Mouse (Mus musculus) lung, embryonic 14.5 days (tissue): ENCODE measurements around the gene Ajm1. TPM values are rescaled to one million over a fixed set of nuclear protein-coding genes. Genes with fewer than 3 reads are reported as not detected.
"Not testable (repeated sequence)": the region's sequence is repeated elsewhere in the genome, so short reads cannot be mapped to it uniquely, and the experiment has no call there.

Experiments
- ATAC-seq: fragments of 200-750 bp; cut with Nextera tagmentation; 2 replicates; pipeline ENCODE4 v1.8.0; 2017; ENCODE audit warnings: mild to moderate bottlenecking, moderate TSS enrichment, moderate library complexity; ENCODE audit not compliant: insufficient read depth
- DNase-seq: peaks from one replicate; pipeline ENCODE4 v3.0.0-alpha.2; 2015
- H3K27ac ChIP-seq: fragments of 300-500 bp; sonication (generic); 2 replicates; pipeline ENCODE4 v1.5.1; 2014; ENCODE audit warnings: low read depth, mild to moderate bottlenecking, moderate library complexity
- H3K27me3 ChIP-seq: fragments of 300-500 bp; sonication (generic); 2 replicates; pipeline ENCODE4 v1.6.1; 2014; ENCODE audit warnings: low read length, control low read depth; ENCODE audit not compliant: insufficient read depth
- H3K36me3 ChIP-seq: fragments of 300-500 bp; sonication (generic); 2 replicates; pipeline ENCODE4 v1.6.1; 2014; ENCODE audit warnings: control low read depth; ENCODE audit not compliant: insufficient read depth
- H3K4me1 ChIP-seq: fragments of 300-500 bp; sonication (generic); 2 replicates; pipeline ENCODE4 v1.6.1; 2014; ENCODE audit warnings: antibody characterized with exemption, control low read depth; ENCODE audit not compliant: insufficient read depth
- H3K4me2 ChIP-seq: fragments of 300-500 bp; sonication (generic); 2 replicates; pipeline ENCODE4 v1.6.1; 2014; ENCODE audit warnings: mild to moderate bottlenecking
- H3K4me3 ChIP-seq: fragments of 300-500 bp; sonication (generic); 2 replicates; pipeline ENCODE4 v1.5.1; 2014; ENCODE audit warnings: low read depth, low read length
- H3K9ac ChIP-seq: fragments of 300-500 bp; sonication (generic); 2 replicates; pipeline ENCODE4 v1.6.1; 2014
- H3K9me3 ChIP-seq: fragments of 300-500 bp; sonication (generic); 2 replicates; pipeline ENCODE4 v1.6.1; 2016; ENCODE audit warnings: low read depth, low read length, control low read depth
- CTCF ChIP-seq: IDR thresholded peaks from 2 replicates; pipeline ENCODE4 v1.5.1; 2016; ENCODE audit warnings: antibody characterized with exemption, low read depth
- WGBS: fragments of 180-500 bp; shearing (Covaris S2); extraction: QIAGEN DNeasy Blood & Tissue Kit; methylation state at CpG from one replicate; pipeline ENCODE4 v1.1.7; 2014; 5-methylcytosine and 5-hydroxymethylcytosine counted together
- polyA plus RNA-seq: library from polyadenylated mRNA; unstranded; fragments of >200 nt; fragmentation: Nextera tagmentation; extraction: Ambion mirVana; gene quantifications from 2 replicates; pipeline ENCODE4 v1.2.1, GENCODE M21; 2014

Ajm1 gene
- polyA plus RNA-seq, 1 experiment from 2014 or later: not detected

DNA sequence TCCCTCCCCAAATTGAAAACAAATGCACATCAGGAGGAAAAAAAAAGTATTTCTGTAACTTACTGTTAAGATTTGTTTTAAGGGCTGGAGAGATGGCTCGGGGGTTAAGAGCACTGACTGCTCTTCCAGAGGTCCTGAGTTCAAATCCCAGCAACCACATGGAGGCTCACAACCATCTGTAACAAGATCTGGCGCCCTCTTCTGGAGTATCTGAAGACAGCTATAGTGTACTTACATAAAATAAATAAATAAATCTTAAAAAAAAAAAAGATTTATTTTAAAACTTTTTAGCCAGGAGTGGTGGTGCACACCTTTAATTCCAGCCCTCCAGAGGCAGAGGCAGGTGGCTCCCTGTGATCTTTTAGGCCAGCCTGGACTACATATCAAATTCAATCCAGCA is 26.1 kb downstream of the Ajm1 start:
- DNase-seq, ATAC-seq: not testable (repeated sequence)

DNA sequence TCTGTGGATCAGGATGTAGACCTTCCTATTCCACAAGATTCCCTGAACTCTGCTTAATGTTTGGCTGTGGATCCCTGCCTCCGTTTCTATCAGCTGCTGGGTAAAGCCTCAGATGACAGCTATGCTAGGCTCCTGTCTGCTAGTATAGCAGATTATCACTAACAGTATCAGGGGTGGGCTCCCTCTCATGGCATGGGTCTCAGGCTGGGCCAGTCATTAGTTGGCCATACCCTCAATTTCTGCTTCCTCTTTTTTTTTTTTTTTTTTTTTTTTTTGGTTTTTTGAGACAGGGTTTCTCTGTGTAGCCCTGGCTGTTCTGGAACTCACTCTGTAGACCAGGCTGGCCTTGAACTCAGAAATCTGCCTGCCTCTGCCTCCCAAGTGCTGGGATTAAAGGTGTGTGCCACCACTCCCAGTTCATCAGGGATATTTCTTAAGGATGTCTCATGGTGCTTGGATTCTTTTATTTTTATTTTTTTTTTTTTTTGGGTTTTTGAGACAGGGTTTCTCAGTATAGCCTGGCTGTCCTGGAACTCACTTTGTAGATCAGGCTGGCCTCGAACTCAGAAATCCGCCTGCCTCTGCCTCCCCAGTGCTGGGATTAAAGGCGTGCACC is 28.3 kb downstream of the Ajm1 start:
- ATAC-seq, H3K36me3 ChIP-seq, DNase-seq, H3K4me2 ChIP-seq, H3K9ac ChIP-seq, H3K9me3 ChIP-seq, H3K4me1 ChIP-seq, H3K27ac ChIP-seq, H3K27me3 ChIP-seq, H3K4me3 ChIP-seq: not testable (repeated sequence)
- WGBS: 72% methylated on average over 4 of the region's 4 CpGs

More for the DNA sequence above, 26.1 kb downstream of the Ajm1 start:
- TF ChIP-seq CTCF: peak; percentile 15; the same call in 1 of the 2 replicates
- not testable (repeated sequence) for H3K9me3 ChIP-seq, H3K36me3 ChIP-seq, H3K27me3 ChIP-seq, H3K9ac ChIP-seq, H3K4me2 ChIP-seq, H3K27ac ChIP-seq, H3K4me3 ChIP-seq
- 45% methylated on average over 2 of the region's 2 CpGs for WGBS
- H3K4me1 ChIP-seq: peaks cover 11% of the 10 kb centered on the region

DNA sequence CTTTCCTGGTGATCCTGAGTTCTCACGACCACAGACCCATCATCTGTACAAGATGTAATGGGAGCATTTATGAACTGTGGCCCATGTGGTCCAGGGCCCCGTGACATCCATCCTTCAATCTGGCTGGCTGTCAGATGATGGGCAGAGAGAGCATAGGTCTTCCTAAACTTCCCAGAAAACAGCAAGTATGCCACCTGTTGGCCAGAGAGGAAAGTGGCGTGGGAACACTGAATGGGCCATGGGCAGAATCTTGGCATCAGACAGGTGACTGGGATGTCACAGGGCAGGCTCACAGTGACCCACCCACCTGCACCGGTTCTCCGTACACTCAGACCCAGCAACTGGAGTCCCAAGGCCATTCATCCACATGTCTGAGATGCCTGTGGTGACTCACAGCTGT is 30.4 kb downstream of the Ajm1 start:
- Histone ChIP-seq H3K27ac (no peak overlapping the region), H3K4me2 (no peak overlapping the region), H3K4me1 (0 out of 2 replicates have a peak, but pooled peaks cover under 1% of the 10 kb centered on the region), H3K36me3 (no peaks in the 10 kb centered on the region), H3K27me3 (no peaks in the 10 kb centered on the region), H3K9me3 (no peaks in the 10 kb centered on the region), H3K9ac (no peak overlapping the region), H3K4me3 (no peak overlapping the region)
- DNase-seq (peak; percentile 46), ATAC-seq (no peak)
- WGBS: 22% methylated on average over 5 of the region's 5 CpGs
- peak; percentile 74 for TF ChIP-seq CTCF

DNA sequence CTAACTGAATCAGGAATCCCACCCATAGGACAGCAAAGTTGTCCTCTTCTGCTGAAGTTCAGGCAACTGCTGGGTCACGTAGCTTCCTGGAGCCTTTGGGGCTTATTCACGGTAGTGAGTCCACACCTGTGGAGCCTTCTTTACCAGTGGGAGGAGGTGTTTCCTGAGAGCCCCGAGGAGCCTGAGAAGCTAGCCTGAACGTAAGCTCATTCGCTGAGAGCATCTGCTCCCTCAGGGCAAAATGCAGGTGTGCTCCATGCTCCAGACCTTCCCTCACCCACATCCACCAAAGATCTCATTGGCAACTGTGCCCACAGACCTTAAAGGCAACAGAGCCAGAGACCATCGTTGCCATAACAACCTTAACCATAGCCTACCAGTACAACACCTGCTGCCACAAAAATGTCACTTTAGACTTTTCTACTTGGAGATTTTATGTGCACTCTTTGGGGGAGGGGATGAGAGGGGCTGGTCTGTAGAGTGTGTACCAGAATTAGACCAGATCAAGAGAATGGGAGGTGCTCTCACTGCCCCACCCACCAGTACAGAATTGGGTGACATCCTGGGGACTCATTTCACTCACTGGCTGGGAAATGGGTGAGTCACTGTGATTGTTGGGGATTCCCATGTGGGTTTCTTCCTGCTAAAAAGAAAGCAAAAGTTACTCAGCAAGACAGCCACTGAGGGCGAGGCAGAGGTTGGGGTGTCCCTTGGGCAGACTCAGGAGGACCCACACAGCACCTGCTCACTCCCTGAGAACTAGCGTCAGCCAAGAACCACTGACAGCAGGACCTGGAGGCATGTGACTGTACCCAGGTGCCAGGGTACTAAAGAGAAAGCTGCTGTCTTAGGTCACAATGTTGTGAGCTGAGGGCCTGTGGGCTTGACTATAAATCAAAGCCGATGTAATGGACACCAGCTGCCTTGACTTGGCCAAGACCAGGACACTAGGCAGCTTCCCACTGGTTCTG is 32.3 kb downstream of the Ajm1 start:
- 0 out of 2 replicates have a peak, but pooled peaks cover 6% of the 10 kb centered on the region for H3K36me3 ChIP-seq
- no peak overlapping the region for H3K9ac ChIP-seq
- WGBS: 65% methylated on average over 9 of the region's 9 CpGs
- H3K27me3 ChIP-seq: no peaks in the 10 kb centered on the region
- no peak overlapping the region for H3K4me2 ChIP-seq
- no peaks in the 10 kb centered on the region for H3K9me3 ChIP-seq
- DNase-seq: no peak
- TF ChIP-seq CTCF: no peak
- no peak overlapping the region for H3K27ac ChIP-seq
- H3K4me3 ChIP-seq: no peak overlapping the region
- ATAC-seq: no peak
- H3K4me1 ChIP-seq: 0 out of 2 replicates have a peak, but pooled peaks cover 9% of the 10 kb centered on the region

DNA sequence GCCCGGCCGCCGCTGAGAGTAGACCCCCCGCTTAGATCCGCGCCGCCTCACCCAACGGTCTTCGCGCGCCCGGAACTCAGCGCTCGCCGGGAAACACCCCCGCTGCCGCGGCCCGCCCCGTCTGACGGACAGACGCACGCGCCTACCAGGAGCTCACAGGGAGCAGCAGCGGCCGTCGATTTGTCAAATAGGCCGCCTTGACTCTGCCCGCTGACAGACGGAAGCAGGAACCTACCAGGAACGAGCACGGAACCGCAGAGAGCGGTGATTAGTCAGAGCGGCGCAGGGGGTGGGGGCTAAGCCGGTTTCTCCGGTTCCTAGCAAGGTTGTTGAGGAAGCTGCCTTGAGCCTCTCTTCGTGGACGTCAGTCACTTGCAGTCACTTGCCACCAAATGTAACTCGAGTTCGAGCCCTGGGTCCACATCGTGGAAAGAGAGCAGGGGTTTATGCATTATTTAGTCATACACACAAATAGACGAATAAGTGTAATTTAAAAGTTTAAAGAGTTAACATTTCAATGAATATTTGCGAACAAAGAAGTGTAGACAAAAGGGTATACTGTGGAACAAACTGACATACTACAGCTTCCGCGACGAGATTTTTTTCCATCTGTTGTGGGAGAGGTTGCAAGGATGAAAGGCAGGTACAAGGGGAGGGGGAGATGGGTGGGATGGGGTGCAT is 34.6 kb downstream of the Ajm1 start, which contains the start of gene Traf2:
Gene Traf2 (minus strand): TSS at position 130 of the 681 bp plus-strand sequence.
- Histone ChIP-seq H3K4me1 (0 out of 2 replicates have a peak, but pooled peaks cover 9% of the 10 kb centered on the region), H3K27me3 (no peaks in the 10 kb centered on the region), H3K36me3 (0 out of 2 replicates have a peak, but pooled peaks cover 6% of the 10 kb centered on the region), H3K4me3 (peak within 1 kb of the TSS; percentile 72), H3K9me3 (no peaks in the 10 kb centered on the region), H3K9ac (peak within 1 kb of the TSS; percentile 74), H3K4me2 (peak within 1 kb of the TSS; percentile 88), H3K27ac (peak within 1 kb of the TSS; percentile 70; the same call in 1 of the 2 replicates)
- peak; percentile 100 for ATAC-seq
- peak; percentile 99 for DNase-seq
- no peak for TF ChIP-seq CTCF
- WGBS: 3% methylated on average over 48 of the region's 48 CpGs

DNA sequence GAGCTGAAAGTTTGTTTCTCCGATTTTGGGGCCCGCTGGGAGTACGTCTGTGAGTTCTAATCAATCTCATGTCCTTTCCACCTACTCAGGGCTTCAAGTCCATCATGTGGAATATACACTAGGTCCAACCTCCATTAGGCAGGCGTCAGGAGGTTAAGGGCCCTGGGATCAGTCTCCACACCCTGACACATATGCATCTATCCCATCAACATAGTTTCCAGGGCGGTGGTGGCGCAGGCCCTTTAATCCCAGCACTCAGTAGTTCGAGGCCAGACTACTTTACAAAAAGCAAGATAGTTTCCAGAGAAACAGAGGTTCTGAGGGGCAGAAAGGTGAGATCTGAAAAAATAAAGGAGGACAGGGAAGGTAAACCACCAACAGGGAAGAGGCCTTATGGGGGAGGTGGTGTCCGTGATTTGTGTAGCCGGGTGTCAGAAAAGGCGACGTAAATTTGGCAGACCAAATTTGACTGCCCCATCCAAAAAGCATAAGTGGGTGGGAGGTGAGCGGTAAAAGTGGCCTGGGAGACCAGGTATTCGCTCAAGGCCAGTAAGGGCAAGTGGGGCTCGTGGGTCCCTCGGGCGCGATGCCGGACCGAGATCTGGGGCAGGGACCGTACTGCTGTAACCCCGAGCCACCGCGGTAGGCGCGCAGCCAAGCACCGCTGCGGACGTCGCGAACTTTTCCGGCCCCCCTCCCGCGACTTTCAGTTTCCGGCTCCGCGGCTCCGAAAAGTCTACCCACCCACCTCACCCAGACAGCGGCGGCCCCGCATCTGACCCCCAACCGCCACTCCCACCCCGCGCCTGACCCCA is 35.4 kb downstream of the Ajm1 start:
- Histone ChIP-seq H3K4me1 (0 out of 2 replicates have a peak, but pooled peaks cover 9% of the 10 kb centered on the region), H3K27me3 (no peaks in the 10 kb centered on the region), H3K36me3 (0 out of 2 replicates have a peak, but pooled peaks cover 6% of the 10 kb centered on the region), H3K27ac (peak overlapping the region; percentile 70; the same call in 1 of the 2 replicates), H3K9me3 (no peaks in the 10 kb centered on the region), H3K4me3 (peak overlapping the region; percentile 72), H3K9ac (peak overlapping the region; percentile 74), H3K4me2 (peak overlapping the region; percentile 88)
- DNase-seq (no peak), ATAC-seq (peak; percentile 82)
- no peak for TF ChIP-seq CTCF
- 6% methylated on average over 35 of the region's 43 CpGs for WGBS
